Mouse (Mus musculus) adrenal gland, postnatal 36 days (tissue): ENCODE data around the gene Gm7942. TPM values are rescaled to one million over a fixed set of nuclear protein-coding genes. Genes with fewer than 3 reads are reported as not detected.
"Not testable (repeated sequence)": the region's sequence is repeated elsewhere in the genome, so short reads cannot be mapped to it uniquely, and the experiment has no call there.

Source experiments
- DNase-seq, 2 experiments: peaks; one replicate each; pipeline ENCODE4 v3.0.0; 2021; ENCODE audit warnings: mixed read lengths in 1 of 2
- long read RNA-seq, 2 experiments: library from polyadenylated mRNA; stranded (forward); transcript quantifications; one replicate each; pipeline ENCODE4 v2.0.0; 2021; ENCODE audit warnings: borderline sequencing depth in 2 of 2
- total RNA-seq, 2 experiments: library from RNA; stranded (reverse); gene quantifications; 2 replicates each; pipeline ENCODE4 v1.2.3; 2021

The Gm7942 gene
- total RNA-seq, result not detected
- long read RNA-seq, experiment 1, result 0 reads
- long read RNA-seq, experiment 2, result 0 reads

DNA sequence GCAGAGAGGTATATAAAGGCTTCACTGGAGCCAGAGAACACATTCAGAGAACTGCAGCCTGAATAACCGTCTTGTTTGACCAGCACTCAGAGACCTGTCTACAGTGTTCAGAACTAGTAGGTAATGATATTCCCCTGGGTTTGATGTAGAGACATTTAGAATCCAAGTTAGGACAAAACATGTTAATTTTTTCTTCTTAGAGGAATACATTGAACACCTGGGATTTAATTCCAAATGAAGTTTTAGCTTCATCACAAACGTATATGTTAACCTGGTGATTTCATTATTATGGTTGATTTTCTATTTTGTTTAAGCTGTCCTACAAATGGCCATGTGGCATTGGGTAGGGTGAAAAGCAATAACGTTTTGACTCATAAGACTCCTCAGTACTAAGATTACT is at the start of gene Gm7942:
Gm7942 (plus strand) TSS at position 301 of the 400 bp plus-strand sequence.
- not testable (repeated sequence) for DNase-seq

Other genes starting within 250 kb of the Gm7942 start
- gene Gm3183, start 241.5 kb upstream of the Gm7942 start, total RNA-seq, result not detected
- not detected for gene Gm6367, start 118.3 kb upstream of the Gm7942 start, total RNA-seq
- gene Gm16513, start 75.7 kb downstream of the Gm7942 start, total RNA-seq, result not detected
- not detected for gene Gm10424, start 165.8 kb downstream of the Gm7942 start, total RNA-seq
- not detected for gene Gm3259, start 199.0 kb downstream of the Gm7942 start, total RNA-seq